Mouse (Mus musculus) macrophage (primary cell): ENCODE measurements around the gene Elmod1. TPM values are rescaled to one million over a fixed set of nuclear protein-coding genes. Genes with fewer than 3 reads are reported as not detected.

Experiments used
- H3K27ac ChIP-seq: fragments of 350-480 bp; formaldehyde crosslinking; 2 replicates; pipeline ENCODE4 v1.9.0; 2021
- H3K36me3 ChIP-seq: fragments of 350-480 bp; formaldehyde crosslinking; 2 replicates; pipeline ENCODE4 v1.9.0; 2021; ENCODE audit errors: inconsistent target
- H3K4me3 ChIP-seq: fragments of 350-480 bp; formaldehyde crosslinking; 2 replicates; pipeline ENCODE4 v1.9.0; 2021; ENCODE audit errors: inconsistent target
- H3K79me2 ChIP-seq: fragments of 350-480 bp; formaldehyde crosslinking; 2 replicates; pipeline ENCODE4 v1.9.0; 2021; ENCODE audit errors: inconsistent target
- WGBS: methylation state at CpG from one replicate; pipeline ENCODE4 v1.1.7; 2026; ENCODE audit warnings: inconsistent platforms; ENCODE audit not compliant: missing documents; 5-methylcytosine and 5-hydroxymethylcytosine counted together
- polyA plus RNA-seq: library from polyadenylated mRNA; stranded (reverse); fragments of 250-400 nt; gene quantifications from 3 replicates; pipeline ENCODE4 v1.2.4, GENCODE M21; 2018; ENCODE audit warnings: inconsistent platforms

Gene Elmod1
- polyA plus RNA-seq, 1 experiment from 2014 or later: not detected

- Histone ChIP-seq H3K4me3 (no peak overlapping the region), H3K79me2 (no peaks in the 10 kb centered on the region), H3K27ac (no peak overlapping the region), H3K36me3 (no peaks in the 10 kb centered on the region)
- 23% methylated on average over 2 of the region's 2 CpGs for WGBS
Measured at GRCm38 (mm10) chr9:53877423-53877822, 97.7 kb downstream of the Elmod1 start.

GRCm38 (mm10) chr9:53873239-53873638, 101.9 kb downstream of the Elmod1 start:
- WGBS: 90% methylated on average over 6 of the region's 8 CpGs
- Histone ChIP-seq H3K4me3 (no peak overlapping the region), H3K27ac (no peak overlapping the region), H3K36me3 (no peaks in the 10 kb centered on the region), H3K79me2 (no peaks in the 10 kb centered on the region)

Other genes with a start within 250 kb of the Elmod1 start
- not detected in 3 replicates for gene Slc35f2, start 203.8 kb downstream of the Elmod1 start, polyA plus RNA-seq
- gene Sln, start 125.1 kb downstream of the Elmod1 start, polyA plus RNA-seq: not detected in 3 replicates
- gene Tnfaip8l3, start 93.1 kb upstream of the Elmod1 start, polyA plus RNA-seq: 0.05 TPM in 1 of 3 replicates, not detected in the others